Mouse (Mus musculus) spleen, postnatal 4 days (tissue): ENCODE results near the gene Gm42715.
A peak's percentile ranks its signal among the peaks of the same experiment; 100 is the strongest.
"Not testable (repeated sequence)": the region's sequence is repeated elsewhere in the genome, so short reads cannot be mapped to it uniquely, and the experiment has no call there.

Experiments used
- DNase-seq, 2 experiments: peaks; one replicate each; pipeline ENCODE4 v3.0.0; 2022; ENCODE audit warnings: low spot score in 2 of 2

The Gm42715 gene

GRCm38 (mm10) chr7:127519284-127519683 lies at the start of gene Gm42715:
Gene Gm42715 (plus strand): TSS chr7:127519584.
- DNase-seq, result no peak

- no peak for DNase-seq
Measured at GRCm38 (mm10) chr7:127470011-127470715, 49.2 kb upstream of the Gm42715 start.

- peak; percentile 88 to 90 for DNase-seq
Measured at GRCm38 (mm10) chr7:127470743-127471645, 48.4 kb upstream of the Gm42715 start.

GRCm38 (mm10) chr7:127471646-127472010 lies 47.8 kb upstream of the Gm42715 start:
- DNase-seq, result peak; percentile 57 to 84

- DNase-seq, result no peak
Measured at GRCm38 (mm10) chr7:127472060-127472459, 47.3 kb upstream of the Gm42715 start.

GRCm38 (mm10) chr7:127473705-127474104 lies 45.7 kb upstream of the Gm42715 start:
- no peak for DNase-seq

GRCm38 (mm10) chr7:127474378-127475070 lies 44.9 kb upstream of the Gm42715 start:
- DNase-seq, result no peak

GRCm38 (mm10) chr7:127475186-127475740 lies 44.1 kb upstream of the Gm42715 start:
- DNase-seq, result no peak

GRCm38 (mm10) chr7:127476336-127476735 lies 43.0 kb upstream of the Gm42715 start:
- no peak for DNase-seq

GRCm38 (mm10) chr7:127476855-127477254 lies 42.5 kb upstream of the Gm42715 start:
- DNase-seq, result no peak

GRCm38 (mm10) chr7:127477687-127478634 lies 41.4 kb upstream of the Gm42715 start:
- DNase-seq, result peak; percentile 98 to 99

GRCm38 (mm10) chr7:127478635-127479317 lies 40.6 kb upstream of the Gm42715 start, which contains the start of gene Fbrs:
Gene Fbrs (plus strand): TSS chr7:127479199.
- DNase-seq, result peak; percentile 83 to 90

- DNase-seq, result peak; percentile 50 to 84
Measured at GRCm38 (mm10) chr7:127479318-127480225, 39.8 kb upstream of the Gm42715 start.

- peak; percentile 63 to 74 for DNase-seq
Measured at GRCm38 (mm10) chr7:127480321-127480720, 39.1 kb upstream of the Gm42715 start.

- no peak for DNase-seq
Measured at GRCm38 (mm10) chr7:127485416-127485815, 34.0 kb upstream of the Gm42715 start.

GRCm38 (mm10) chr7:127488364-127488763 lies 31.0 kb upstream of the Gm42715 start:
- DNase-seq, result not testable (repeated sequence)

GRCm38 (mm10) chr7:127489982-127490381 lies 29.4 kb upstream of the Gm42715 start:
- no peak for DNase-seq

- no peak for DNase-seq
Measured at GRCm38 (mm10) chr7:127491846-127492245, 27.5 kb upstream of the Gm42715 start.

- DNase-seq, result no peak
Measured at GRCm38 (mm10) chr7:127494648-127495047, 24.7 kb upstream of the Gm42715 start.
